Mouse (Mus musculus): ENCODE measurements around the gene Zcwpw1. TPM values are rescaled to one million over a fixed set of nuclear protein-coding genes. Genes with fewer than 3 reads are reported as not detected.
"Not testable (repeated sequence)": the region's sequence is repeated elsewhere in the genome, so short reads cannot be mapped to it uniquely, and the experiment has no call there.

Zcwpw1 gene
- total RNA-seq (2022): 1 to 10 TPM; 6.7 to 9.1 (median 7.5) TPM

GRCm38 (mm10) chr5:137787151-137787928, at the start of gene Zcwpw1, which contains the start of gene Mepce:
Zcwpw1 (plus strand) TSS chr5:137787798.
Mepce (minus strand) TSS chr5:137787655.
- DNase-seq (ENCODE audit: low spot score in 2 of 2): peak; percentile 94 to 96

GRCm38 (mm10) chr5:137738516-137738915, 49.1 kb upstream of the Zcwpw1 start:
- DNase-seq (ENCODE audit: low spot score in 2 of 2): peak in 1 of 2 experiments; percentile 21

GRCm38 (mm10) chr5:137739471-137739870, 48.1 kb upstream of the Zcwpw1 start:
- DNase-seq (ENCODE audit: low spot score in 2 of 2): no peak

- DNase-seq (ENCODE audit: low spot score in 2 of 2): no peak
Observed at GRCm38 (mm10) chr5:137740506-137740905, 47.1 kb upstream of the Zcwpw1 start.

GRCm38 (mm10) chr5:137741023-137741931, 46.3 kb upstream of the Zcwpw1 start, which contains the start of gene Nyap1:
Nyap1 (minus strand) TSS chr5:137741607.
- peak in 1 of 2 experiments; percentile 77 for DNase-seq (ENCODE audit: low spot score in 2 of 2)

- no peak for DNase-seq (ENCODE audit: low spot score in 2 of 2)
Observed at GRCm38 (mm10) chr5:137742048-137742447, 45.5 kb upstream of the Zcwpw1 start.

- DNase-seq (ENCODE audit: low spot score in 2 of 2): no peak
Observed at GRCm38 (mm10) chr5:137742836-137743235, 44.8 kb upstream of the Zcwpw1 start.

- no peak for DNase-seq (ENCODE audit: low spot score in 2 of 2)
Observed at GRCm38 (mm10) chr5:137744197-137744596, 43.4 kb upstream of the Zcwpw1 start.

GRCm38 (mm10) chr5:137745214-137746171, 42.1 kb upstream of the Zcwpw1 start, which contains the start of gene Tsc22d4:
Tsc22d4 (plus strand) TSS chr5:137745730.
- DNase-seq (ENCODE audit: low spot score in 2 of 2): peak; percentile 87 to 89

- no peak for DNase-seq (ENCODE audit: low spot score in 2 of 2)
Observed at GRCm38 (mm10) chr5:137746282-137746850, 41.2 kb upstream of the Zcwpw1 start.

- DNase-seq (ENCODE audit: low spot score in 2 of 2): no peak
Observed at GRCm38 (mm10) chr5:137746851-137747325, 40.7 kb upstream of the Zcwpw1 start.

GRCm38 (mm10) chr5:137747326-137747961, 40.2 kb upstream of the Zcwpw1 start:
- no peak for DNase-seq (ENCODE audit: low spot score in 2 of 2)

GRCm38 (mm10) chr5:137748130-137748770, 39.3 kb upstream of the Zcwpw1 start:
- DNase-seq (ENCODE audit: low spot score in 2 of 2): no peak

GRCm38 (mm10) chr5:137749196-137749836, 38.3 kb upstream of the Zcwpw1 start:
- DNase-seq (ENCODE audit: low spot score in 2 of 2): no peak

- not testable (repeated sequence) for DNase-seq (ENCODE audit: low spot score in 2 of 2)
Observed at GRCm38 (mm10) chr5:137750212-137750611, 37.4 kb upstream of the Zcwpw1 start.

GRCm38 (mm10) chr5:137751221-137751887, 36.2 kb upstream of the Zcwpw1 start:
- no peak for DNase-seq (ENCODE audit: low spot score in 2 of 2)

- DNase-seq (ENCODE audit: low spot score in 2 of 2): no peak
Observed at GRCm38 (mm10) chr5:137751988-137752387, 35.6 kb upstream of the Zcwpw1 start.
